In the genomic region with DNA sequence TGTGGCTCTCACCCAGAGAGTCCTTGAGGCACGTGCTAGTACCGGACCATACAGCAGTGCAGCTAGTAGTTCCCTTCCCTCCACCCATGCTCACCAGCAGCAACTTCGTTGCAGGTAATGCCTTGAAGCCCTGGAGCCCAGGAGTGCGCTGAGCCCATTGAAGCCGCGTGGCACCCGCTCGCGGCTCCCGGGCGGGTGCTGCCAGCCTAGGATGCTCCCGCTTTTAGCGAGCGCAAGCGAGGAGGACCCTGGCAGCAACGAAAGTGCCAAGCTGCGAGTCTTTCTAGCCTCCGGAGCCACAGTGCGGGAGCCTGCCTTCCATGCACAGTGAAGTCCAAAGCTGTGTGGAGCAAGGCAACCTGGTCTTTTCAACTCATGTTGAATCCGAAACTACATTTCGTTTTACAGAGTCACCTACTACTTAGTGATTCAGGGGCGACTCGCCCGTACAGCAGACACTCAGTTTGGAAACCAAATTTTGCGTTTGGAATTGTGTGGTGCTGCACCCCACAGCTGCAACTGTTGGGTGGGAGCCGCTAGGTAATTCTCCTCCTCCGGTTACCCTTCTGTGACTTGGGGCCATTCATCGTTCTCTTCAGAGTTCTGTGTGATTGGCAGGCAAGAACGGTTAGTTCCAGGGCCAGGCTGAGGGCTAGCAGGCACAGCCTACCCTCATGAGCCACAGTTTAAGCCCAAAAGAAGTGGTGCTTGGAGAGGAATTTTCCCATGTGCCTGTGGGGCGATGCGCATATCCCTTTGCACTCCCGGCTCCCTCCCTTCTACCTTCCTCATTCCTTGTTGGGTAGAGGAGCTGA, we compare ENCODE assay signal across 12 mouse cellular contexts. TPM values are rescaled to one million over a fixed set of nuclear protein-coding genes. Genes with fewer than 3 reads are reported as not detected.
DNase-seq lines count a peak whose midpoint lies in the region; ATAC-seq and TF ChIP-seq lines count a peak whose summit lies in the region.
"Had no signal": no experiment of that assay in that cellular context is flagged by ENCODE, and none has a peak within 500 bp of the region (broad histone marks: within the 10 kb centered on the region; RNA-seq: fewer than 3 reads in every experiment).

No protein-coding gene starts in this region.

- no peak for ATAC-seq in liver, embryonic 12.5 days
- 0 out of 2 replicates have a peak, but pooled peaks have one; percentile 10 for ATAC-seq in forebrain, postnatal 0 days
- no peak for ATAC-seq in neural tube, embryonic 11.5 days (ENCODE audit: insufficient read depth, low FRiP score, low TSS enrichment)
- no peak for ATAC-seq in megakaryocyte-erythroid progenitor cell, adult 5-6 weeks (replicated peaks; ENCODE audit: low FRiP score, low TSS enrichment, poor library complexity, severe bottlenecking)

- no peak overlapping the region for H3K27ac ChIP-seq in liver, embryonic 12.5 days
- no peak overlapping the region for H3K27ac ChIP-seq in forebrain, postnatal 0 days (ENCODE audit: low read depth, low read length)
- H3K27ac ChIP-seq in neural tube, embryonic 11.5 days (ENCODE audit: low read depth, low read length) = no peak overlapping the region
- H3K27ac ChIP-seq: gastrocnemius, adult 2 months; macrophage had no signal

- 0 out of 2 replicates have a peak, but pooled peaks cover 5% of the 10 kb centered on the region for H3K4me1 ChIP-seq in liver, embryonic 12.5 days
- H3K4me1 ChIP-seq in forebrain, postnatal 0 days (ENCODE audit: insufficient read depth) = no peaks in the 10 kb centered on the region; the same call in 1 of the 2 replicates
- peaks cover 18% of the 10 kb centered on the region for H3K4me1 ChIP-seq in neural tube, embryonic 11.5 days (ENCODE audit: control insufficient read depth, insufficient read depth, low read length)

- peak; percentile 18 to 35 for DNase-seq in cerebellum, postnatal 14 days
- no peak for DNase-seq in cerebellum, postnatal 4 days (ENCODE audit: low spot score in 2 of 2)
- DNase-seq in liver = no peak
- DNase-seq in forebrain, postnatal 0 days = peak; percentile 75
- peak; percentile 63 for DNase-seq in neural tube, embryonic 11.5 days (ENCODE audit: low spot score)
- no peak for DNase-seq in right cerebral cortex, adult 2 months (ENCODE audit: low spot score in 2 of 2)
- DNase-seq: cerebellum, adult 11-12 months; gastrocnemius, adult 2 months had no signal

- H3K9ac ChIP-seq in liver, embryonic 12.5 days = no peak overlapping the region
- no peak overlapping the region for H3K9ac ChIP-seq in forebrain, postnatal 0 days
- no peak overlapping the region for H3K9ac ChIP-seq in neural tube, embryonic 11.5 days (ENCODE audit: low read length)

- H3K9me3 ChIP-seq in liver, embryonic 12.5 days (replicated peaks) = no peaks in the 10 kb centered on the region
- H3K9me3 ChIP-seq in forebrain, postnatal 0 days (ENCODE audit: low read length) = no peaks in the 10 kb centered on the region
- H3K9me3 ChIP-seq in neural tube, embryonic 11.5 days (ENCODE audit: control insufficient read depth, low read length) = no peaks in the 10 kb centered on the region

- H3K27me3 ChIP-seq in liver, embryonic 12.5 days (replicated peaks) = peaks cover 97% of the 10 kb centered on the region
- H3K27me3 ChIP-seq in forebrain, postnatal 0 days (ENCODE audit: insufficient read depth, low read length) = peaks cover 45% of the 10 kb centered on the region
- H3K27me3 ChIP-seq in neural tube, embryonic 11.5 days (ENCODE audit: control insufficient read depth, insufficient read depth, low read length) = peaks cover 89% of the 10 kb centered on the region

- no peaks in the 10 kb centered on the region for H3K36me3 ChIP-seq in liver, embryonic 12.5 days
- H3K36me3 ChIP-seq in forebrain, postnatal 0 days (ENCODE audit: insufficient read depth) = no peaks in the 10 kb centered on the region
- no peaks in the 10 kb centered on the region for H3K36me3 ChIP-seq in neural tube, embryonic 11.5 days (ENCODE audit: control insufficient read depth, insufficient read depth, low read length)

- no peak overlapping the region for H3K4me3 ChIP-seq in liver, embryonic 12.5 days
- peak overlapping the region; percentile 18 for H3K4me3 ChIP-seq in forebrain, postnatal 0 days (ENCODE audit: low read depth, low read length)
- no peak overlapping the region for H3K4me3 ChIP-seq in neural tube, embryonic 11.5 days (ENCODE audit: low read depth, low read length)
- H3K4me3 ChIP-seq: gastrocnemius, adult 2 months had no signal

- WGBS in liver, embryonic 12.5 days (ENCODE audit: insufficient replicate concordance) = 2% methylated on average over 32 of the region's 32 CpGs
- 8% methylated on average over 32 of the region's 32 CpGs for WGBS in forebrain, postnatal 0 days
- under 1% methylated on average over 32 of the region's 32 CpGs for WGBS in neural tube, embryonic 11.5 days

- H3K4me2 ChIP-seq in liver, embryonic 12.5 days = peak overlapping the region; percentile 6; the same call in 1 of the 2 replicates
- H3K4me2 ChIP-seq in forebrain, postnatal 0 days (ENCODE audit: low read depth) = peak overlapping the region; percentile 27
- peak overlapping the region; percentile 14; the same call in 1 of the 2 replicates for H3K4me2 ChIP-seq in neural tube, embryonic 11.5 days (ENCODE audit: low read depth)

- no peak for TF ChIP-seq CTCF in forebrain, postnatal 0 days (IDR thresholded peaks at IDR 0.05; ENCODE audit: low read depth)

RNA-seq across cellular contexts. Expression of a gene that starts 4.8 kb away (rescaled TPM):
- 2.4 and 2.7 TPM in 2 replicates for polyA plus RNA-seq in liver, embryonic 12.5 days (2016; fragmentation: Nextera tagmentation; extraction: Ambion mirVana)
- total RNA-seq in forebrain, postnatal 0 days (2014; rRNA removed) = 9.8 and 10.7 TPM in 2 replicates
- polyA plus RNA-seq in forebrain, postnatal 0 days (2015; fragmentation: Nextera tagmentation; extraction: Ambion mirVana) = 7.8 and 16.3 TPM in 2 replicates
- polyA plus RNA-seq in neural tube, embryonic 11.5 days (2014; fragmentation: Nextera tagmentation; extraction: Ambion mirVana) = 10.9 and 12.5 TPM in 2 replicates
- 4.2 and 7.7 TPM in 2 replicates for total RNA-seq in megakaryocyte-erythroid progenitor cell, adult 5-6 weeks (2014; fragmentation: Nextera tagmentation)
- total RNA-seq in megakaryocyte-erythroid progenitor cell, adult 5-6 weeks (2017) = 0.85 and 2.2 TPM in 2 replicates

RNA-seq across cellular contexts. Expression of a gene that starts 26.2 kb away (rescaled TPM):
- not detected in 2 replicates for polyA plus RNA-seq in liver, embryonic 12.5 days (2016; fragmentation: Nextera tagmentation; extraction: Ambion mirVana)
- total RNA-seq in forebrain, postnatal 0 days (2014; rRNA removed) = not detected in 2 replicates
- polyA plus RNA-seq in forebrain, postnatal 0 days (2015; fragmentation: Nextera tagmentation; extraction: Ambion mirVana) = not detected in 2 replicates
- not detected in 2 replicates for polyA plus RNA-seq in neural tube, embryonic 11.5 days (2014; fragmentation: Nextera tagmentation; extraction: Ambion mirVana)
- not detected in 2 replicates for total RNA-seq in megakaryocyte-erythroid progenitor cell, adult 5-6 weeks (2014; fragmentation: Nextera tagmentation)
- total RNA-seq in megakaryocyte-erythroid progenitor cell, adult 5-6 weeks (2017) = not detected in 2 replicates
- total RNA-seq: gastrocnemius, adult 2 months; layer of hippocampus, postnatal 10 days had no signal
- polyA plus RNA-seq: macrophage had no signal

Comparison
In these comparisons a context has a peak if more than half of its experiments do, and no peak if none do; other contexts are left out.
1. DNase-seq: peak in cerebellum, postnatal 14 days (2 of 2), forebrain, postnatal 0 days (single experiment) and neural tube, embryonic 11.5 days (single experiment); none in cerebellum, postnatal 4 days (0 of 2), liver (single experiment) and right cerebral cortex, adult 2 months (0 of 2).
2. Peak in every context shown above with its lines, with median percentiles within 50 percentile points of each other: H3K4me2 ChIP-seq.